Comparison of ENCODE assay signal across 27 mouse cellular contexts in genomic region chr6:137598306-137598705, GRCm38 (mm10). TPM values are rescaled to one million over a fixed set of nuclear protein-coding genes. Genes with fewer than 3 reads are reported as not detected.
A peak's percentile ranks its signal among the peaks of the same experiment; 100 is the strongest.
DNase-seq lines count a peak whose midpoint lies in the region; ATAC-seq and TF ChIP-seq lines count a peak whose summit lies in the region.
"Had no signal": no experiment of that assay in that cellular context is flagged by ENCODE, and none has a peak within 500 bp of the region (broad histone marks: within the 10 kb centered on the region; RNA-seq: fewer than 3 reads in every experiment).

No protein-coding gene starts in this region.

- no peak overlapping the region for H3K27ac ChIP-seq in forebrain, embryonic 14.5 days (ENCODE audit: low read depth, low read length)
- H3K27ac ChIP-seq in forebrain, embryonic 10.5 days: no peak overlapping the region
- no peak overlapping the region for H3K27ac ChIP-seq in midbrain, postnatal 0 days (ENCODE audit: low read depth, low read length)
- no peak overlapping the region for H3K27ac ChIP-seq in midbrain, embryonic 14.5 days (replicated peaks; ENCODE audit: low read depth, low read length)
- H3K27ac ChIP-seq in intestine, postnatal 0 days (ENCODE audit: low read depth, low read length): 0 out of 2 replicates have a peak overlapping the region, but pooled peaks have one; percentile 15
- H3K27ac ChIP-seq: forebrain, embryonic 15.5 days; heart, adult 2 months; heart, embryonic 13.5 days; left cerebral cortex, adult 2 months; limb, embryonic 12.5 days; liver, embryonic 15.5 days; midbrain, embryonic 10.5 days had no signal

- WGBS in forebrain, embryonic 14.5 days: 12% methylated on average over 7 of the region's 7 CpGs
- 21% methylated on average over 7 of the region's 7 CpGs for WGBS in forebrain, embryonic 10.5 days
- 14% methylated on average over 7 of the region's 7 CpGs for WGBS in midbrain, postnatal 0 days
- 8% methylated on average over 7 of the region's 7 CpGs for WGBS in midbrain, embryonic 14.5 days
- 50% methylated on average over 7 of the region's 7 CpGs for whole genome bisulfite sequencing in intestine, postnatal 0 days

- H3K9ac ChIP-seq in forebrain, embryonic 14.5 days (ENCODE audit: low read length): no peak overlapping the region
- no peak overlapping the region for H3K9ac ChIP-seq in midbrain, postnatal 0 days (replicated peaks; ENCODE audit: low read length, poor library complexity, severe bottlenecking)
- no peak overlapping the region for H3K9ac ChIP-seq in midbrain, embryonic 14.5 days (replicated peaks; ENCODE audit: low read length)
- no peak overlapping the region for H3K9ac ChIP-seq in intestine, postnatal 0 days (ENCODE audit: low read depth, low read length)
- H3K9ac ChIP-seq: forebrain, embryonic 15.5 days; heart, embryonic 13.5 days; limb, embryonic 12.5 days; liver, embryonic 15.5 days; lung, embryonic 14.5 days had no signal

- no peak for TF ChIP-seq CTCF in midbrain, postnatal 0 days (IDR thresholded peaks at IDR 0.05)
- TF ChIP-seq CTCF in intestine, postnatal 0 days (IDR thresholded peaks at IDR 0.05; ENCODE audit: low read depth): no peak

- no peaks in the 10 kb centered on the region for H3K27me3 ChIP-seq in forebrain, embryonic 14.5 days (replicated peaks; ENCODE audit: control insufficient read depth, insufficient read depth, low read length)
- no peaks in the 10 kb centered on the region for H3K27me3 ChIP-seq in forebrain, embryonic 10.5 days (ENCODE audit: poor library complexity, severe bottlenecking)
- H3K27me3 ChIP-seq in midbrain, postnatal 0 days (ENCODE audit: insufficient read depth, low read length): no peaks in the 10 kb centered on the region
- H3K27me3 ChIP-seq in midbrain, embryonic 14.5 days (ENCODE audit: control insufficient read depth, insufficient read depth, low read length): no peaks in the 10 kb centered on the region
- H3K27me3 ChIP-seq in intestine, postnatal 0 days (replicated peaks; ENCODE audit: control insufficient read depth, insufficient read depth, low read length): no peaks in the 10 kb centered on the region
- H3K27me3 ChIP-seq: CH12.LX; forebrain, embryonic 15.5 days; heart, embryonic 13.5 days; liver, embryonic 15.5 days had no signal

- H3K4me2 ChIP-seq in forebrain, embryonic 14.5 days (ENCODE audit: low read length): no peak overlapping the region
- H3K4me2 ChIP-seq in midbrain, postnatal 0 days (ENCODE audit: low read depth, low read length, poor library complexity, severe bottlenecking): no peak overlapping the region
- no peak overlapping the region for H3K4me2 ChIP-seq in midbrain, embryonic 14.5 days (ENCODE audit: low read length)
- H3K4me2 ChIP-seq in intestine, postnatal 0 days (replicated peaks; ENCODE audit: low read depth): no peak overlapping the region
- H3K4me2 ChIP-seq: forebrain, embryonic 15.5 days; heart, embryonic 13.5 days; limb, embryonic 12.5 days; liver, embryonic 15.5 days; lung, embryonic 14.5 days had no signal

- no peaks in the 10 kb centered on the region for H3K4me1 ChIP-seq in forebrain, embryonic 14.5 days (ENCODE audit: control insufficient read depth, insufficient read depth, low read length)
- peaks cover 5% of the 10 kb centered on the region for H3K4me1 ChIP-seq in forebrain, embryonic 10.5 days
- no peaks in the 10 kb centered on the region for H3K4me1 ChIP-seq in midbrain, postnatal 0 days (ENCODE audit: insufficient read depth, low read length)
- no peaks in the 10 kb centered on the region for H3K4me1 ChIP-seq in midbrain, embryonic 14.5 days (ENCODE audit: control insufficient read depth, insufficient read depth, low read length)
- no peaks in the 10 kb centered on the region for H3K4me1 ChIP-seq in intestine, postnatal 0 days (replicated peaks; ENCODE audit: control insufficient read depth, insufficient read depth, low read length)
- H3K4me1 ChIP-seq: forebrain, embryonic 15.5 days; heart, embryonic 13.5 days; limb, embryonic 12.5 days; liver, embryonic 15.5 days had no signal

- no peak for ATAC-seq in forebrain, embryonic 14.5 days
- no peak for ATAC-seq in midbrain, postnatal 0 days (ENCODE audit: low FRiP score)
- no peak for ATAC-seq in midbrain, embryonic 14.5 days (ENCODE audit: low FRiP score, low TSS enrichment)
- no peak for ATAC-seq in intestine, postnatal 0 days
- ATAC-seq: forebrain, embryonic 15.5 days; hindbrain, embryonic 16.5 days had no signal

- H3K4me3 ChIP-seq in forebrain, embryonic 14.5 days (ENCODE audit: low read depth, low read length): no peak overlapping the region
- H3K4me3 ChIP-seq in forebrain, embryonic 10.5 days: no peak overlapping the region
- H3K4me3 ChIP-seq in midbrain, postnatal 0 days (ENCODE audit: low read depth, low read length): no peak overlapping the region
- no peak overlapping the region for H3K4me3 ChIP-seq in midbrain, embryonic 14.5 days (replicated peaks; ENCODE audit: low read depth, low read length)
- H3K4me3 ChIP-seq in intestine, postnatal 0 days (ENCODE audit: low read depth, low read length): no peak overlapping the region
- H3K4me3 ChIP-seq: forebrain, embryonic 15.5 days; heart, adult 2 months; heart, embryonic 13.5 days; left cerebral cortex, adult 2 months; limb, embryonic 12.5 days; liver, embryonic 15.5 days; midbrain, embryonic 10.5 days had no signal

- H3K36me3 ChIP-seq in forebrain, embryonic 14.5 days (ENCODE audit: control insufficient read depth, insufficient read depth, low read length): no peaks in the 10 kb centered on the region
- no peaks in the 10 kb centered on the region for H3K36me3 ChIP-seq in forebrain, embryonic 10.5 days (replicated peaks)
- H3K36me3 ChIP-seq in midbrain, postnatal 0 days (ENCODE audit: insufficient read depth, low read length): no peaks in the 10 kb centered on the region
- H3K36me3 ChIP-seq in midbrain, embryonic 14.5 days (ENCODE audit: control insufficient read depth, insufficient read depth, low read length): no peaks in the 10 kb centered on the region
- no peaks in the 10 kb centered on the region for H3K36me3 ChIP-seq in intestine, postnatal 0 days (ENCODE audit: control insufficient read depth, insufficient read depth)
- H3K36me3 ChIP-seq: forebrain, embryonic 15.5 days; limb, embryonic 12.5 days; liver, embryonic 15.5 days; midbrain, embryonic 10.5 days had no signal

- no peaks in the 10 kb centered on the region for H3K9me3 ChIP-seq in forebrain, embryonic 14.5 days (replicated peaks; ENCODE audit: control insufficient read depth, low read length)
- H3K9me3 ChIP-seq in forebrain, embryonic 10.5 days: peaks cover 4% of the 10 kb centered on the region; the same call in 1 of the 2 replicates
- H3K9me3 ChIP-seq in midbrain, postnatal 0 days (ENCODE audit: low read length): no peaks in the 10 kb centered on the region
- H3K9me3 ChIP-seq in midbrain, embryonic 14.5 days (ENCODE audit: control insufficient read depth, low read length): no peaks in the 10 kb centered on the region
- no peaks in the 10 kb centered on the region for H3K9me3 ChIP-seq in intestine, postnatal 0 days (ENCODE audit: control insufficient read depth)
- H3K9me3 ChIP-seq: forebrain, embryonic 15.5 days; liver, embryonic 15.5 days had no signal

- DNase-seq in forebrain, embryonic 14.5 days (ENCODE audit: low spot score): peak; percentile 20
- no peak for DNase-seq in forebrain, embryonic 10.5 days (ENCODE audit: extremely low spot score, low spot score)
- peak; percentile 27 for DNase-seq in midbrain, postnatal 0 days (ENCODE audit: low spot score)
- no peak for DNase-seq in midbrain, embryonic 14.5 days
- peak; percentile 29 for DNase-seq in retina, postnatal 1 day
- no peak for DNase-seq in T-cell, adult 2 months (ENCODE audit: low spot score)
- DNase-seq: adrenal gland, postnatal 25 days; B cell, adult 2 months; cerebellum, adult 8-10 months; cerebellum, postnatal 25 days; gastrocnemius, postnatal 36 days; heart, adult 2 months; heart, postnatal 10 days; kidney, adult 9 months; kidney, postnatal 25 days; lung, embryonic 14.5 days; lung, postnatal 14 days; thymus, postnatal 4 days had no signal

RNA-seq across cellular contexts. Expression of gene Eps8, which starts 56.4 kb away (rescaled TPM):
- 11.4 and 14.3 TPM in 2 replicates for polyA plus RNA-seq in forebrain, embryonic 14.5 days (2014; fragmentation: Nextera tagmentation; extraction: Ambion mirVana)
- polyA plus RNA-seq in forebrain, embryonic 10.5 days (2016; fragmentation: Nextera tagmentation; extraction: Ambion mirVana): 6.8 and 8.7 TPM in 2 replicates
- 27.2 and 28.8 TPM in 2 replicates for total RNA-seq in midbrain, postnatal 0 days (2014; rRNA removed)
- 29.9 and 34.3 TPM in 2 replicates for polyA plus RNA-seq in midbrain, postnatal 0 days (2015; fragmentation: Nextera tagmentation; extraction: Ambion mirVana)
- polyA plus RNA-seq in midbrain, embryonic 14.5 days (2014; fragmentation: Nextera tagmentation; extraction: Ambion mirVana): 19.2 and 21.0 TPM in 2 replicates
- polyA plus RNA-seq in intestine, postnatal 0 days (2015; fragmentation: Nextera tagmentation; extraction: Ambion mirVana): 204 and 209 TPM in 2 replicates

Comparison
In these comparisons a context has a peak if more than half of its experiments do, and no peak if none do; other contexts are left out.
1. DNase-seq: peak in forebrain, embryonic 14.5 days (single experiment), midbrain, postnatal 0 days (single experiment) and retina, postnatal 1 day (single experiment); none in forebrain, embryonic 10.5 days (single experiment), midbrain, embryonic 14.5 days (single experiment) and T-cell, adult 2 months (single experiment).